Mouse (Mus musculus) kidney, postnatal 0 days (tissue): ENCODE results near the gene Ankrd9. TPM values are rescaled to one million over a fixed set of nuclear protein-coding genes. Genes with fewer than 3 reads are reported as not detected.

Source experiments
- ATAC-seq: fragments of 200-750 bp; cut with Nextera tagmentation; replicated peaks from 2 replicates; pipeline ENCODE4 v1.8.0; 2017; ENCODE audit warnings: low read depth, moderate number of reproducible peaks, moderate TSS enrichment, moderate library complexity; ENCODE audit not compliant: low FRiP score
- DNase-seq: peaks from one replicate; pipeline ENCODE4 v3.0.0-alpha.2; 2016; ENCODE audit warnings: low spot score
- H3K27ac ChIP-seq: fragments of 300-500 bp; sonication (generic); 2 replicates; pipeline ENCODE4 v1.5.1; 2014; ENCODE audit warnings: mild to moderate bottlenecking
- H3K27me3 ChIP-seq: fragments of 300-500 bp; sonication (generic); 2 replicates; pipeline ENCODE4 v1.6.1; 2014; ENCODE audit warnings: low read length, mixed read lengths; ENCODE audit not compliant: insufficient read depth
- H3K36me3 ChIP-seq: fragments of 300-500 bp; sonication (generic); 2 replicates; pipeline ENCODE4 v1.6.1; 2014; ENCODE audit warnings: low read length, mixed read lengths; ENCODE audit not compliant: insufficient read depth
- H3K4me1 ChIP-seq: fragments of 300-500 bp; sonication (generic); replicated peaks from 2 replicates; pipeline ENCODE4 v1.6.1; 2014; ENCODE audit warnings: antibody characterized with exemption, low read length, mixed read lengths; ENCODE audit not compliant: insufficient read depth
- H3K4me2 ChIP-seq: fragments of 300-500 bp; sonication (generic); 2 replicates; pipeline ENCODE4 v1.6.1; 2014; ENCODE audit warnings: mild to moderate bottlenecking, low read length, moderate library complexity, mixed read lengths
- H3K4me3 ChIP-seq: fragments of 300-500 bp; sonication (generic); replicated peaks from 2 replicates; pipeline ENCODE4 v1.5.1; 2014; ENCODE audit warnings: low read depth, low read length
- H3K9ac ChIP-seq: fragments of 300-500 bp; sonication (generic); 2 replicates; pipeline ENCODE4 v1.6.1; 2014; ENCODE audit warnings: low read depth, low read length
- H3K9me3 ChIP-seq: fragments of 300-500 bp; sonication (generic); replicated peaks from 2 replicates; pipeline ENCODE4 v1.6.1; 2016; ENCODE audit warnings: low read length, inconsistent platforms, mixed read lengths
- CTCF ChIP-seq: IDR thresholded peaks from 2 replicates; pipeline ENCODE4 v1.5.1; 2016; ENCODE audit warnings: antibody characterized with exemption, low read depth, mild to moderate bottlenecking, moderate library complexity
- WGBS: fragments of 180-500 bp; shearing (Covaris S2); extraction: QIAGEN DNeasy Blood & Tissue Kit; methylation state at CpG from one replicate; pipeline ENCODE4 v1.1.7; 2014; 5-methylcytosine and 5-hydroxymethylcytosine counted together
- polyA plus RNA-seq: library from polyadenylated mRNA; unstranded; fragments of >200 nt; fragmentation: Nextera tagmentation; extraction: Ambion mirVana; gene quantifications from 2 replicates; pipeline ENCODE4 v1.2.1, GENCODE M21; 2015

The Ankrd9 gene
- polyA plus RNA-seq, 1 experiment from 2014 or later: 19.5 TPM

GRCm38 (mm10) chr12:110991361-110992127 is 12.7 kb upstream of the Ankrd9 start:
- WGBS: 7% methylated on average over 23 of the region's 23 CpGs
- Histone ChIP-seq H3K9me3 (no peaks in the 10 kb centered on the region), H3K4me1 (no peaks in the 10 kb centered on the region), H3K27ac (peak overlapping the region; percentile 87), H3K36me3 (no peaks in the 10 kb centered on the region), H3K4me3 (peak overlapping the region; percentile 43), H3K9ac (peak overlapping the region; percentile 61), H3K4me2 (peak overlapping the region; percentile 76), H3K27me3 (no peaks in the 10 kb centered on the region)
- DNase-seq: peak; percentile 85
- ATAC-seq: peak; percentile 92
- peak; percentile 77 for TF ChIP-seq CTCF

GRCm38 (mm10) chr12:110990500-110990899 is 11.7 kb upstream of the Ankrd9 start:
- H3K9ac ChIP-seq: no peak overlapping the region
- DNase-seq (no peak), ATAC-seq (no peak)
- no peaks in the 10 kb centered on the region for H3K36me3 ChIP-seq
- TF ChIP-seq CTCF: no peak
- no peak overlapping the region for H3K4me3 ChIP-seq
- no peaks in the 10 kb centered on the region for H3K9me3 ChIP-seq
- no peak overlapping the region for H3K4me2 ChIP-seq
- WGBS: 85% methylated on average over 7 of the region's 7 CpGs
- H3K27ac ChIP-seq: no peak overlapping the region
- H3K27me3 ChIP-seq: no peaks in the 10 kb centered on the region
- no peaks in the 10 kb centered on the region for H3K4me1 ChIP-seq

- Histone ChIP-seq H3K9me3 (no peaks in the 10 kb centered on the region), H3K9ac (no peak overlapping the region), H3K4me2 (no peak overlapping the region), H3K27me3 (no peaks in the 10 kb centered on the region), H3K4me3 (no peak overlapping the region), H3K27ac (no peak overlapping the region), H3K36me3 (no peaks in the 10 kb centered on the region), H3K4me1 (no peaks in the 10 kb centered on the region)
- DNase-seq: no peak
- no peak for ATAC-seq
- WGBS: 95% methylated on average over 3 of the region's 3 CpGs
- TF ChIP-seq CTCF: no peak
Observed at GRCm38 (mm10) chr12:110989409-110989808, 10.6 kb upstream of the Ankrd9 start.

- Histone ChIP-seq H3K36me3 (no peaks in the 10 kb centered on the region), H3K27ac (no peak overlapping the region), H3K9ac (no peak overlapping the region), H3K27me3 (no peaks in the 10 kb centered on the region), H3K4me1 (no peaks in the 10 kb centered on the region), H3K9me3 (no peaks in the 10 kb centered on the region), H3K4me2 (no peak overlapping the region), H3K4me3 (no peak overlapping the region)
- ATAC-seq (no peak), DNase-seq (no peak)
- 82% methylated on average over 11 of the region's 11 CpGs for WGBS
- TF ChIP-seq CTCF: no peak
Observed at GRCm38 (mm10) chr12:110986536-110987425, 7.9 kb upstream of the Ankrd9 start.

GRCm38 (mm10) chr12:110985141-110985540 is 6.3 kb upstream of the Ankrd9 start:
- DNase-seq (no peak), ATAC-seq (no peak)
- H3K27ac ChIP-seq: no peak overlapping the region
- TF ChIP-seq CTCF: no peak
- no peak overlapping the region for H3K9ac ChIP-seq
- H3K4me1 ChIP-seq: no peaks in the 10 kb centered on the region
- 78% methylated on average over 9 of the region's 9 CpGs for WGBS
- no peak overlapping the region for H3K4me3 ChIP-seq
- no peaks in the 10 kb centered on the region for H3K36me3 ChIP-seq
- H3K4me2 ChIP-seq: no peak overlapping the region
- no peaks in the 10 kb centered on the region for H3K9me3 ChIP-seq
- H3K27me3 ChIP-seq: no peaks in the 10 kb centered on the region

GRCm38 (mm10) chr12:110984598-110984997 is 5.8 kb upstream of the Ankrd9 start:
- Histone ChIP-seq H3K4me1 (no peaks in the 10 kb centered on the region), H3K27ac (no peak overlapping the region; the same call in 1 of the 2 replicates), H3K9me3 (no peaks in the 10 kb centered on the region), H3K4me3 (no peak overlapping the region), H3K36me3 (no peaks in the 10 kb centered on the region), H3K27me3 (no peaks in the 10 kb centered on the region), H3K4me2 (no peak overlapping the region), H3K9ac (no peak overlapping the region)
- DNase-seq: peak; percentile 76
- TF ChIP-seq CTCF: no peak
- ATAC-seq: peak; percentile 46; the same call in 1 of the 2 replicates
- 36% methylated on average over 4 of the region's 4 CpGs for WGBS
